Mouse (Mus musculus) G1E (cell line): ENCODE results near the gene Chrnb1. TPM values are rescaled to one million over a fixed set of nuclear protein-coding genes. Genes with fewer than 3 reads are reported as not detected.

Source experiments
- ATAC-seq: 2 replicates; pipeline ENCODE4 v1.8.0; 2016; ENCODE audit warnings: mild to moderate bottlenecking; ENCODE audit not compliant: insufficient number of reproducible peaks, poor library complexity, low FRiP score, severe bottlenecking; ENCODE audit errors: extremely low read depth
- DNase-seq: peaks from one replicate; pipeline ENCODE4 v3.0.0; 2012; ENCODE audit warnings: low spot score
- H3K27me3 ChIP-seq: 2 replicates; pipeline ENCODE4 v1.6.1; 2012; ENCODE audit warnings: mild to moderate bottlenecking, low read length, inconsistent platforms; ENCODE audit not compliant: insufficient read depth
- H3K36me3 ChIP-seq: replicated peaks from 2 replicates; pipeline ENCODE3; 2012; ENCODE audit warnings: mild to moderate bottlenecking, inconsistent platforms
- H3K4me1 ChIP-seq: 2 replicates; pipeline ENCODE4 v1.6.1; 2012; ENCODE audit warnings: low read depth, low read length, inconsistent platforms, mixed read lengths; ENCODE audit not compliant: insufficient read depth
- H3K4me3 ChIP-seq: 2 replicates; pipeline ENCODE4 v1.5.1; 2012; ENCODE audit warnings: low read depth, mild to moderate bottlenecking, inconsistent platforms, low read length, moderate library complexity, mixed read lengths
- H3K9me3 ChIP-seq: replicated peaks from 2 replicates; pipeline ENCODE4 v1.6.1; 2012; ENCODE audit warnings: inconsistent platforms
- CTCF ChIP-seq: IDR thresholded peaks from 2 replicates; pipeline ENCODE4 v1.5.1; 2012; ENCODE audit warnings: low read depth, low read length, inconsistent platforms, mixed read lengths
- GATA1 ChIP-seq: IDR thresholded peaks from 2 replicates; pipeline ENCODE4 v1.6.1; 2012; ENCODE audit warnings: borderline replicate concordance, low read length, inconsistent platforms, mixed read lengths
- GATA2 ChIP-seq: IDR thresholded peaks from 2 replicates; pipeline ENCODE4 v1.6.1; 2012; ENCODE audit warnings: low read depth, low read length, inconsistent platforms, borderline replicate concordance
- POLR2AphosphoS5 ChIP-seq: IDR thresholded peaks from 2 replicates; pipeline ENCODE4 v1.6.1; 2012; ENCODE audit warnings: low read depth, low read length, inconsistent platforms; ENCODE audit not compliant: insufficient replicate concordance
- TAL1 ChIP-seq: conservative IDR thresholded peaks from 2 replicates; pipeline ENCODE4 v1.6.1; 2012; ENCODE audit warnings: low read depth, low read length, inconsistent platforms, mixed read lengths
- polyA plus RNA-seq: library from polyadenylated mRNA; stranded (reverse); fragments of >175 nt; gene quantifications from 2 replicates; pipeline ENCODE4 v1.2.3, GENCODE M21; 2012
- total RNA-seq, 2 experiments: library from RNA; stranded (forward) in 1 of 2; stranded (reverse) in 1 of 2; fragments of 200-1000 nt in 1 of 2; fragments of >200 nt in 1 of 2; fragmentation: Nextera tagmentation in 1 of 2; gene quantifications; 2 replicates each; pipeline ENCODE4 v1.2.3; 2014 to 2017

Chrnb1 gene
- total and polyA plus RNA-seq, 3 experiments = 0.50 to 2.8 (median 1.2) TPM

GRCm38 (mm10) chr11:69766126-69766609, 29.6 kb downstream of the Chrnb1 start:
- peak; percentile 80 for DNase-seq

GRCm38 (mm10) chr11:69765221-69766125, 30.3 kb downstream of the Chrnb1 start, which contains the start of gene Zbtb4:
Gene Zbtb4, plus strand, starts transcription at chr11:69765912.
- H3K36me3 ChIP-seq = peaks cover 18% of the 10 kb centered on the region
- H3K27me3 ChIP-seq = no peaks in the 10 kb centered on the region
- DNase-seq (peak; percentile 48), ATAC-seq (no peak)
- TF ChIP-seq CTCF = no peak
- TF ChIP-seq POLR2AphosphoS5 = no peak
- TF ChIP-seq GATA2 = no peak
- TF ChIP-seq TAL1 = no peak
- no peak for TF ChIP-seq GATA1
- H3K9me3 ChIP-seq = no peaks in the 10 kb centered on the region
- peak within 1 kb of the TSS; percentile 80 for H3K4me3 ChIP-seq
- H3K4me1 ChIP-seq = peaks cover 43% of the 10 kb centered on the region

More at GRCm38 (mm10) chr11:69766126-69766609, 29.6 kb downstream of the Chrnb1 start:
- ATAC-seq = peak; percentile 63
- Histone ChIP-seq H3K27me3 (no peaks in the 10 kb centered on the region), H3K4me1 (peaks cover 36% of the 10 kb centered on the region), H3K36me3 (peaks cover 23% of the 10 kb centered on the region), H3K4me3 (peak overlapping the region; percentile 80), H3K9me3 (no peaks in the 10 kb centered on the region)
- TF ChIP-seq CTCF (no peak), GATA2 (no peak), POLR2AphosphoS5 (no peak), TAL1 (no peak), GATA1 (no peak)

GRCm38 (mm10) chr11:69763551-69763950, 32.2 kb downstream of the Chrnb1 start:
- Histone ChIP-seq H3K9me3 (no peaks in the 10 kb centered on the region), H3K4me3 (no peak overlapping the region)

GRCm38 (mm10) chr11:69761868-69762267, 33.9 kb downstream of the Chrnb1 start, which contains the start of gene Slc35g3:
Gene Slc35g3, minus strand, starts transcription at chr11:69761968.
- H3K4me1 ChIP-seq = peaks cover 47% of the 10 kb centered on the region
- ATAC-seq = no peak
- DNase-seq = no peak
- H3K4me3 ChIP-seq = no peak within 1 kb of the TSS
- H3K9me3 ChIP-seq = no peaks in the 10 kb centered on the region
- H3K27me3 ChIP-seq = no peaks in the 10 kb centered on the region
- H3K36me3 ChIP-seq = no peaks in the 10 kb centered on the region
- TF ChIP-seq GATA2 = no peak
- no peak for TF ChIP-seq GATA1
- TF ChIP-seq TAL1 = no peak
- TF ChIP-seq CTCF = no peak
- no peak for TF ChIP-seq POLR2AphosphoS5

More at GRCm38 (mm10) chr11:69763551-69763950, 32.2 kb downstream of the Chrnb1 start:
- DNase-seq (no peak), ATAC-seq (no peak)
- Histone ChIP-seq H3K27me3 (no peaks in the 10 kb centered on the region), H3K36me3 (peaks cover 9% of the 10 kb centered on the region), H3K4me1 (peaks cover 58% of the 10 kb centered on the region)
- no peak for TF ChIP-seq GATA1
- TF ChIP-seq GATA2 = no peak
- TF ChIP-seq CTCF = no peak
- TF ChIP-seq TAL1 = no peak
- no peak for TF ChIP-seq POLR2AphosphoS5

GRCm38 (mm10) chr11:69760901-69761200, 34.9 kb downstream of the Chrnb1 start:
- no peak for ATAC-seq
- Histone ChIP-seq H3K9me3 (no peaks in the 10 kb centered on the region), H3K4me3 (no peak overlapping the region)

GRCm38 (mm10) chr11:69760160-69760900, 35.4 kb downstream of the Chrnb1 start:
- DNase-seq = no peak
- no peak for ATAC-seq
- Histone ChIP-seq H3K4me1 (peaks cover 45% of the 10 kb centered on the region), H3K4me3 (peak overlapping the region; percentile 73; the same call in 1 of the 2 replicates), H3K27me3 (no peaks in the 10 kb centered on the region), H3K36me3 (peaks cover 8% of the 10 kb centered on the region), H3K9me3 (no peaks in the 10 kb centered on the region)
- no peak for TF ChIP-seq CTCF
- TF ChIP-seq TAL1 = no peak
- no peak for TF ChIP-seq POLR2AphosphoS5
- no peak for TF ChIP-seq GATA1
- no peak for TF ChIP-seq GATA2

More at GRCm38 (mm10) chr11:69760901-69761200, 34.9 kb downstream of the Chrnb1 start:
- TF ChIP-seq POLR2AphosphoS5 (no peak), CTCF (no peak), TAL1 (no peak)
- H3K36me3 ChIP-seq = peaks cover 4% of the 10 kb centered on the region
- H3K4me1 ChIP-seq = peaks cover 44% of the 10 kb centered on the region
- no peak for DNase-seq
- no peaks in the 10 kb centered on the region for H3K27me3 ChIP-seq
